9 mouse cellular contexts compared by ENCODE assay signal in genomic region chr11:83815628-83816027, GRCm38 (mm10). TPM values are rescaled to one million over a fixed set of nuclear protein-coding genes. Genes with fewer than 3 reads are reported as not detected.
DNase-seq lines count a peak whose midpoint lies in the region; ATAC-seq and TF ChIP-seq lines count a peak whose summit lies in the region.
"Had no signal": no experiment of that assay in that cellular context is flagged by ENCODE, and none has a peak within 500 bp of the region (broad histone marks: within the 10 kb centered on the region; RNA-seq: fewer than 3 reads in every experiment).

No protein-coding gene starts in this region.

- H3K27me3 ChIP-seq in intestine, embryonic 14.5 days (replicated peaks; ENCODE audit: control insufficient read depth, insufficient read depth, low read length) = no peaks in the 10 kb centered on the region
- no peaks in the 10 kb centered on the region for H3K27me3 ChIP-seq in intestine, embryonic 16.5 days (replicated peaks; ENCODE audit: control insufficient read depth, insufficient read depth, low read length)
- H3K27me3 ChIP-seq in MEL (ENCODE audit: control insufficient read depth in 1 of 2, insufficient read depth in 2 of 2, low read length in 2 of 2) = peaks cover 6 to 14% of the 10 kb centered on the region in 2 experiments

- no peak for TF ChIP-seq POLR2A in MEL (IDR thresholded peaks at IDR 0.05; ENCODE audit: control insufficient read depth in 1 of 2, insufficient read depth in 1 of 2, low read depth in 1 of 2, low read length in 2 of 2, poor library complexity in 1 of 2)

- no peak overlapping the region for H3K9ac ChIP-seq in intestine, embryonic 14.5 days (ENCODE audit: low read length)
- H3K9ac ChIP-seq in intestine, embryonic 16.5 days (ENCODE audit: low read depth, low read length) = no peak overlapping the region
- no peak overlapping the region for H3K9ac ChIP-seq in MEL (ENCODE audit: control insufficient read depth, low read depth, low read length, poor library complexity, severe bottlenecking)

- no peaks in the 10 kb centered on the region for H3K79me2 ChIP-seq in MEL (ENCODE audit: control insufficient read depth, insufficient read depth, low read length, poor library complexity)

- peak; percentile 80 to 90 (median 88) for TF ChIP-seq CTCF in MEL (IDR thresholded peaks at IDR 0.05 in 2 of 3, conservative IDR thresholded peaks at IDR 0.05 in 1 of 3; ENCODE audit: control insufficient read depth in 1 of 3, insufficient read depth in 1 of 3, low read depth in 2 of 3, low read length in 3 of 3, poor library complexity in 1 of 3, severe bottlenecking in 1 of 3)
- TF ChIP-seq CTCF in gastrocnemius, adult 2 months (IDR thresholded peaks at IDR 0.05) = peak; percentile 86

- WGBS in intestine, embryonic 14.5 days = 8% methylated on average over 9 of the region's 9 CpGs
- 6% methylated on average over 9 of the region's 9 CpGs for WGBS in intestine, embryonic 16.5 days

- no peak overlapping the region for H3K4me2 ChIP-seq in intestine, embryonic 14.5 days (ENCODE audit: low read length)
- H3K4me2 ChIP-seq in intestine, embryonic 16.5 days (ENCODE audit: low read depth, low read length) = no peak overlapping the region

- H3K4me3 ChIP-seq in intestine, embryonic 14.5 days (ENCODE audit: low read depth, low read length) = no peak overlapping the region
- no peak overlapping the region for H3K4me3 ChIP-seq in intestine, embryonic 16.5 days (ENCODE audit: low read length)
- no peak overlapping the region for H3K4me3 ChIP-seq in MEL (ENCODE audit: control insufficient read depth in 1 of 2, insufficient read depth in 1 of 2, low read depth in 2 of 2, low read length in 2 of 2)
- H3K4me3 ChIP-seq in gastrocnemius, adult 2 months = no peak overlapping the region
- H3K4me3 ChIP-seq: erythroblast, embryonic 14.5 days had no signal

- no peaks in the 10 kb centered on the region for H3K36me3 ChIP-seq in intestine, embryonic 14.5 days (ENCODE audit: control insufficient read depth, insufficient read depth, low read length)
- H3K36me3 ChIP-seq in intestine, embryonic 16.5 days (ENCODE audit: control insufficient read depth, insufficient read depth, low read length) = no peaks in the 10 kb centered on the region
- H3K36me3 ChIP-seq in MEL (ENCODE audit: control insufficient read depth in 1 of 2, insufficient read depth in 2 of 2, low read length in 2 of 2) = no peaks in the 10 kb centered on the region

- TF ChIP-seq EP300 in MEL (IDR thresholded peaks at IDR 0.05; ENCODE audit: low read depth in 1 of 2, low read length in 2 of 2) = no peak

- no peak overlapping the region for H3K27ac ChIP-seq in intestine, embryonic 14.5 days (ENCODE audit: low read depth)
- no peak overlapping the region for H3K27ac ChIP-seq in intestine, embryonic 16.5 days (ENCODE audit: low read length)
- H3K27ac ChIP-seq in MEL (ENCODE audit: control insufficient read depth, low read depth, low read length) = no peak overlapping the region
- no peak overlapping the region for H3K27ac ChIP-seq in gastrocnemius, adult 2 months

- H3K9me3 ChIP-seq in intestine, embryonic 14.5 days (ENCODE audit: control insufficient read depth, low read length) = no peaks in the 10 kb centered on the region
- H3K9me3 ChIP-seq in intestine, embryonic 16.5 days (ENCODE audit: control insufficient read depth, low read length) = no peaks in the 10 kb centered on the region
- H3K9me3 ChIP-seq in MEL (replicated peaks; ENCODE audit: insufficient read depth, low read length) = no peaks in the 10 kb centered on the region

- ATAC-seq in intestine, embryonic 14.5 days (replicated peaks; ENCODE audit: low FRiP score, low TSS enrichment, low read depth) = no peak
- ATAC-seq in intestine, embryonic 16.5 days = no peak
- ATAC-seq in megakaryocyte progenitor cell, adult 5-6 weeks (replicated peaks; ENCODE audit: poor library complexity) = 0 out of 2 replicates have a peak, but pooled peaks have one; percentile 34

- peak; percentile 83 for DNase-seq in intestine, embryonic 14.5 days (ENCODE audit: low spot score)
- DNase-seq in MEL (ENCODE audit: low read depth, low spot score) = peak; percentile 81
- peak; percentile 28 for DNase-seq in c-Kit-positive CD71-positive TER-119-positive erythroid progenitor cells, embryonic 14.5 days (ENCODE audit: low spot score)
- peak; percentile 48 for DNase-seq in gastrocnemius, adult 2 months
- peak; percentile 56 to 69 for DNase-seq in layer of hippocampus, postnatal 10 days (ENCODE audit: low spot score in 2 of 2)
- peak; percentile 35 for DNase-seq in thymus, postnatal 14 days

- intact Hi-C loops in gastrocnemius, adult 2 months (cut with DNase I) = loop anchor here (1.0 kb wide), 1 partner anchor 121 kb away; no protein-coding TSS in a partner anchor

- peaks cover 12% of the 10 kb centered on the region; the same call in 1 of the 2 replicates for H3K4me1 ChIP-seq in intestine, embryonic 14.5 days (replicated peaks; ENCODE audit: control insufficient read depth, insufficient read depth, low read length)
- H3K4me1 ChIP-seq in intestine, embryonic 16.5 days (ENCODE audit: control insufficient read depth, insufficient read depth, low read length) = peaks cover 17% of the 10 kb centered on the region; the same call in 1 of the 2 replicates
- H3K4me1 ChIP-seq in MEL (ENCODE audit: control insufficient read depth in 1 of 2, insufficient read depth in 2 of 2, low read length in 2 of 2) = no peaks in the 10 kb centered on the region

- peak; percentile 80 for TF ChIP-seq RAD21 in MEL (IDR thresholded peaks at IDR 0.05; ENCODE audit: low read depth, low read length)

TF ChIP-seq in MEL, 35 proteins besides CTCF, POLR2A, EP300 and RAD21:
- TF ChIP-seq MAX (IDR thresholded peaks at IDR 0.05; ENCODE audit: low read length) (no peak), MYC (IDR thresholded peaks at IDR 0.05; ENCODE audit: low read depth, low read length) (no peak), MXI1 (IDR thresholded peaks at IDR 0.05; ENCODE audit: low read depth, low read length) (no peak), MAZ (IDR thresholded peaks at IDR 0.05; ENCODE audit: low read depth, low read length) (peak; percentile 25; the same call in 1 of the 2 replicates), BHLHE40 (IDR thresholded peaks at IDR 0.05; ENCODE audit: borderline replicate concordance, low read depth, low read length) (no peak; the same call in 1 of the 2 replicates), HCFC1 (IDR thresholded peaks at IDR 0.05; ENCODE audit: low read depth, low read length) (no peak), JUND (IDR thresholded peaks at IDR 0.05; ENCODE audit: low read depth, low read length) (no peak), E2F4 (IDR thresholded peaks at IDR 0.05; ENCODE audit: borderline replicate concordance, low read depth, low read length) (no peak), ZNF384 (IDR thresholded peaks at IDR 0.05; ENCODE audit: low read depth, low read length) (peak; percentile 93), RCOR1 (IDR thresholded peaks at IDR 0.05; ENCODE audit: low read depth, low read length) (no peak), MEF2A (IDR thresholded peaks at IDR 0.05; ENCODE audit: extremely low read depth, insufficient replicate concordance, low read depth, low read length, poor library complexity, severe bottlenecking) (no peak), UBTF (IDR thresholded peaks at IDR 0.05; ENCODE audit: borderline replicate concordance, insufficient read depth, low read depth, low read length) (no peak), GATA1 (IDR thresholded peaks at IDR 0.05; ENCODE audit: low read depth, low read length) (no peak), TBP (IDR thresholded peaks at IDR 0.05; ENCODE audit: low read depth, low read length) (no peak), SMC3 (IDR thresholded peaks at IDR 0.05; ENCODE audit: low read depth, low read length) (peak; percentile 74), ZKSCAN1 (IDR thresholded peaks at IDR 0.05; ENCODE audit: low read depth, low read length) (no peak), ZC3H11A (IDR thresholded peaks at IDR 0.05; ENCODE audit: low read depth, low read length) (peak; percentile 69), NRF1 (IDR thresholded peaks at IDR 0.05; ENCODE audit: insufficient read depth, low read depth, low read length, poor library complexity, severe bottlenecking) (no peak), ELF1 (IDR thresholded peaks at IDR 0.05; ENCODE audit: low read depth, low read length) (peak; percentile 37; the same call in 1 of the 2 replicates), MAFK (IDR thresholded peaks at IDR 0.05; ENCODE audit: borderline replicate concordance, low read depth, low read length) (no peak), POLR2AphosphoS5 (IDR thresholded peaks at IDR 0.05; ENCODE audit: borderline replicate concordance, low read depth, low read length) (no peak), ZMIZ1 (IDR thresholded peaks at IDR 0.05; ENCODE audit: low read depth, low read length) (no peak), TCF12 (IDR thresholded peaks at IDR 0.05; ENCODE audit: low read depth, low read length) (no peak), TAL1 (IDR thresholded peaks at IDR 0.05; ENCODE audit: low read length) (no peak), USF2 (IDR thresholded peaks at IDR 0.05; ENCODE audit: borderline replicate concordance in 1 of 2, insufficient read depth in 1 of 2, low read depth in 1 of 2, low read length in 2 of 2) (no peak), KAT2A (conservative IDR thresholded peaks at IDR 0.05; ENCODE audit: low read depth, low read length) (no peak), GABPA (IDR thresholded peaks at IDR 0.05; ENCODE audit: low read depth, low read length) (no peak)

RNA-seq across cellular contexts. Expression of gene Hnf1b, which starts 34.2 kb away (rescaled TPM):
- 11.5 and 15.1 TPM in 2 replicates for polyA plus RNA-seq in intestine, embryonic 14.5 days (2014; fragmentation: Nextera tagmentation; extraction: Ambion mirVana)
- 9.0 and 9.8 TPM in 2 replicates for polyA plus RNA-seq in intestine, embryonic 16.5 days (2015; fragmentation: Nextera tagmentation; extraction: Ambion mirVana)
- not detected in 2 replicates for total RNA-seq in MEL (2012; rRNA removed)
- not detected for polyA plus RNA-seq in MEL (2012; ENCODE audit: insufficient read depth in 1 of 2, insufficient read length in 2 of 2, low read depth in 1 of 2, low replicate concordance in 2 of 2, missing spikeins in 1 of 2)
- total RNA-seq in gastrocnemius, adult 2 months (2021) = not detected
- total RNA-seq in layer of hippocampus, postnatal 10 days (2021) = under 1 TPM in 1 of 2 experiments, not detected in 1; 0.21 TPM
- not detected in 2 replicates for total RNA-seq in megakaryocyte progenitor cell, adult 5-6 weeks (2015)
- total RNA-seq in megakaryocyte progenitor cell, adult 5-6 weeks (2017) = not detected in 2 replicates
- polyA plus RNA-seq: erythroblast, embryonic 14.5 days had no signal

Comparison
In these comparisons a context has a peak if more than half of its experiments do, and no peak if none do; other contexts are left out.
1. DNase-seq: peak in every context shown above with its lines; median percentile 83 in intestine, embryonic 14.5 days; 81 in MEL; 62 in layer of hippocampus, postnatal 10 days; 48 in gastrocnemius, adult 2 months; 35 in thymus, postnatal 14 days; 28 in c-Kit-positive CD71-positive TER-119-positive erythroid progenitor cells, embryonic 14.5 days.